Mouse (Mus musculus) NIH3T3 (cell line): ENCODE data around the gene Wfdc21.
A peak's percentile ranks its signal among the peaks of the same experiment; 100 is the strongest.

Experiments
- DNase-seq: peaks from one replicate; pipeline ENCODE4 v3.0.0-alpha.2; 2012; ENCODE audit warnings: low read depth

Wfdc21 gene

DNA sequence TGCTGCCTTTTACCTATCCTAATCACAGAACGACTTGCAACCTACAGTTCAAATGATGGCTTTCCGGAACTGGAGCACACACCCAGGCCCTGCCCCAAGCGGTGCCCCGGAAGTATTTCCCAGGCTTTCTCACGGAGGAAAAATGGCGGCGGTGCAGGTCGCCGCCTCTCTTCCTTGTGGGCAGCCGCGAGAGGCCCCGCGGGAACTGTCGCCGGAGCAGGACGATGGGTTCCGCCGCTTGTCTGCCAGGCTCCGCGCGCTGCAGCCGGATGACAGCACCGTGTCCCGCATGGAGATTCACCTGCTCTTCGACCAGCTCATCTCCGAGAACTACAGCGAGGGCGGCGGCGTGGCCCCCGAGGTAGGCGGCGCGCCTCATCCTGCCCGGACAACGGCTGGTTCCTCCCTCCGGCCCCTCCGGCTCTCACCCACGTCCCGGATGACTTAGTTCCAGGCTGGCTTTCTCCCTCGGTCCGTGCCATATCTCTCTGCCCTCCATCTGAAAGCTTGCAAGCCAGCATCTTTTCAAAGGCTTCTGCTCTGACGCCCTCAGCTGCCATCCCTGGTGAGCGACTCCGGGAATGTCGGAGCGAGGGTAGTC is 6.9 kb downstream of the Wfdc21 start, which contains the start of gene Heatr6:
Gene Heatr6, plus strand, starts transcription at position 116 of the 601 bp plus-strand sequence.
- peak; percentile 96 for DNase-seq

DNA sequence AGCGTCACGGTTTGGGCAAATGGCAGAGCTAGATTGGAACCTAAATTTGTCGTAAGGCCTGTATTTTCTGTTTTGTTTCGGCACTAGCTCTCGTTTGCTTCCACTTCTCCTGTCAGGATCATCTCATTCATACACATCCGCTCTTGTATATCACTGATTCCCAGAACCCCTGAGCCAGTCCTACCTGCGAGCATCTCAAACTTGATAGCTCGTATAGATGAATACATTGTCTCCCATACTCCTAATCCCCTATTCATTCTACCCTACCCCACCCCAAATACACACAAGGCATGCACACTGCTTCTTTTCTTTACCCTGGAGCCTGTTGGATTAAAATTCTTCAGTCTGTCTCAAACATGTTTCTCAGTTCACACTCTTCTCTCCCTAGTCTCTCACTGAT is 7.5 kb downstream of the Wfdc21 start:
- DNase-seq: no peak

DNA sequence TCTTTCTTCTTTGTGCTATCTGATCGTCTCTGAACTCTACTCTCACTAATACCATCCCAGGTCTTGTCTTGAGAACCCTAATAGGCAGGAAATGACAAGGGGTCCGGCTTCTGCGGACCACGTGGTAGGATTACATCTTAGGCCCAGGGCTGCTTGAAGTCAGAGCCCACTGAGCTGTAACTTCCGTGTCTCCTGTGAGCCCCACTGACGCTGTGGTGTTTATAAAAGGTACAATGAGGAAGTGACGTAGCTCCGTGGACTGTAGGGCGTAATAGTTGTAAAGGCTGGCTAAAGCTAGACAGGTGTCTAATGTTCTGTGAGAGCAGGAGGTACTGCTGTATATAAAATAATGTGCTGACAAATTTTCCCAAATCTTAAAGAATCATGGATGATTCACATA is 20.6 kb downstream of the Wfdc21 start:
- no peak for DNase-seq

DNA sequence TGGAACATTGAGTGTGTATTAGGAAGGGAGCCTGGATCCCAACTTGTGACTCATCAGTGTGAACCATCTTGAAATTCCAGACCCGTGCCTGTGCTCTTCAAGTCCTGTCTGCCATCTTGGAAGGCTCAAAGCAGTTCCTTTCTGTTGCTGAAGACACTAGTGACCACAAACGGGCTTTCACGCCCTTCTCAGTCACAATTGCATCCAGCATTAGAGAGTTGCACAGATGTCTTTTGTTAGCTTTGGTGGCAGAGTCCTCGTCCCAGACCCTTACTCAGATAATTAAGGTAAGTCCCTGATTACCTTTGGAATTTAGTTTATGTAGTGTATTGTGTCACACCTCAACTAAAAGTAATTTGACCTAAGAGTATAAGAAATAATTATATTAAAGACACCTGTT is 22.2 kb downstream of the Wfdc21 start:
- DNase-seq: no peak

DNA sequence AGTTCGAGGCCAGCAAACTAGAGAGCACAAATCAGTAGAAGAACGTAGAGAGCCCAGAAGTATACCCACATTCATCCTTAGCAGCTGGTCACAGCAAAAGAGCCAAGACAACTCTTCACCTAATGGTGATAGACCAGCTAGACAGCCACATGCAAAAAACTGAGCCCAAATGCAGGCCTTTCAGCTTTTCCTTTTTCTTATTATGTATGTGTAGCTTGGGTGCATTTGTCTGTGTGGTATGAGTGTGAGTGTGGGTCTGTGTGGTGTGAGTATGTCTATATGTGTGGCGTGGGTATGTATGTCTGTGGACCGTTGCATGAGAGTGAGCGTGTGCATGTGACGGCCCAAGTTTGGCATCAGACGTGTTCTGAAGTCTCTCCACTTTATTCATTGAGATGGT is 24.3 kb downstream of the Wfdc21 start:
- DNase-seq: no peak

DNA sequence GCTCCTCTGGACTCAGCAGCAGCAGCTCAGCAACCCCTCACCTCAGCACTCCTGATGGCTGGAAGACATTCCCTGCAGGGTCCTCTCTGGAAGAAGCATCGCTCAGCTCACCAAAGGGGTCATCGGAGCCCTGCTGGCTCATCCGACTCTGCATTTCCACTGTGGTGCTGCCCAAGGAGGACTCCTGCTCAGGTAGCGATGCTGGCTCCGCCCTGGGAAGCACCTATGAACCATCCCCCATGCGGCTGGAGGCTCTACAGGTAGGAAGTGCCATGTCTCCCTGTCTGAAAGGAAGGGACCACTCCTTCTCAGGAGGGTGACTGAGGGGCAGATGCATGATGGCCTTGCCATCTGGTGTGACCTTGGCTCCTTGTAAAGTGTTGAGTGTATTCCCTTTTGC is 25.6 kb downstream of the Wfdc21 start:
- no peak for DNase-seq

DNA sequence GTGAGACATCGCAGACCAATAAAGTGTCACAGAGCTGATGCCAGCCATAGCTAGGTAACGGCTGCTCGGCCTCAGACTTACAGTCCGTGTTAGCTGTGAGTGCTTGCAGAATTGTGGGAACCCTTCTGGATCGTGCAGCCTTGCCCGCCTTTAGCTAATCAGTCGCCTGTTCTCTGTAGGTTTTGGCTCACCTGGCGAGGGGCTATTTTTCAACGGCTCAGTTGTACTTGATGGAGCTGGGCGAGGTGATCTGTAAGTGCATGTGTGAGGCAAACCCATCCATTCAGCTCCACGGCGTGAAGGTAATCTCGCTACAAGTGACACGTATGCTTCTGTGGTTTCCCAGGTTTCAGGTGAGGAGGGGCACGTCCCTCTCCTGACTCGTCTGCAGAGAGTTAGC is 27.0 kb downstream of the Wfdc21 start:
- no peak for DNase-seq

DNA sequence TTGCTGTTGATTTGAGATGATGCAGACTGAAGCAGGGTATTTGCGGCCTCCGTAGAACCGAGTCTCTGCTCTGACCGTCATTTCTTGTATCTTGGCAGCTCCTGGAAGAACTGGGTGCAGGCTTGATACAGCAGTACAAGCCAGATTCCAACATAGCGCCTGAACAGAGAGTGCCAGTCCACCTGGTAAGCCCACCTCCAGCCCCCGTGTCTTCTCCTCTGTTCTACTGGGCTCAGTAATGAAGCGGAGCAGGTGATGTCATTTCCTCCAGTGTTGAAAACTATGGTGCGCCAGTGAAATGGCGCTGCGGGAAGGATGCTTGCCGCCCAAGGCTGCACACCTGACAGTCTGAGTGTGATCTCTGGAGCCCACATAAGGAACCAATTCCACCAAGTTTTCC is 27.6 kb downstream of the Wfdc21 start:
- DNase-seq: no peak

DNA sequence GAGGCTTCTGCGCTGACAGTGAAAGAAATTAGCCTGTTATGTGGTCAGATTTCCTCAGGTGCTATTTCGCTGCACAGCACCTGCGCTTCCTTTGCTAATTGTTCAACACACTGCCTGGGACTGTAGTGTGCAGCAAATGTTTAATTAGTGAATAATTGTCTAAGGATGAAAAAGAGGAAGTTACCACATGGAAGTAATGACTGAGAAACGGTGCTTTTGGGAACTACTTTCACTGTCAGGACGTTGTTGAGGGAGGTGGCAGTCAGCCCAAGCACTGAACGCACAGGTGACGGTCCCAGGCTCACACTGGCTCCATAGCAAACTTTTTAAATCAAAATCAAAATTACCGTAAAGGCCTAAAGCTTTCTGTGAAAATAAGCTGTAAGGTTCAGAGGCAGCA is 30.1 kb downstream of the Wfdc21 start:
- no peak for DNase-seq

DNA sequence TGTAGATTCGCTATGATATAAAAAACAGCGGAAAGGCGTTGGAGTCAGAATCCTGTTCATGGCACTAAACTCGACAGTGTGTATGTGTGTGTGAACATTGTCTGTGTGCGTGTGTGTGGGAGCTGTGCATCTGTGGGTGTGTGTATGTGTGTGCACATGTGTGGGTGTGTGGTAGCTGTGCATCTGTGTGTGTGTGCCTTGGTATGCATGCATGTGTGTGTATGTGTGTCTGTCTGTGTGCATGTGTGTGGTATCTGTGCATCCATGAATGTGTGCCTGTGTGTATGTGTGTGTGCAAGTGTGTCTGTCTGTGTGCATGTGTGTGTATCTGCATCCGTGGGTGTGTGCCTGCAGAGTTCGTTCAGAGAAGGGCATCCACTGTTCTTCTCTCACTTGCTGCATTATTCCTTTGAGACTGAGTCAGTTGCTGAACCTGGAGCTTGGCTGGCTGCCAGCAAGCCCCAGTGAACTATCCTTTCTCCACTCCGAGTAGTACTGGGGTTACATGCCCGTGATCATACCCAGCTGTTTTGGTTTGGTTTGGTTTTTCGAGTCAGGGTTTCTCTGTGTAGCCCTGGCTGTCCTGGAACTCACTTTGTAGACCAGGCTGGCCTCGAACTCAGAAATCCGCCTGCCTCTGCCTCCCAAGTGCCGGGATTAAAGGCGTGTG is 37.3 kb downstream of the Wfdc21 start:
- DNase-seq: peak; percentile 80

DNA sequence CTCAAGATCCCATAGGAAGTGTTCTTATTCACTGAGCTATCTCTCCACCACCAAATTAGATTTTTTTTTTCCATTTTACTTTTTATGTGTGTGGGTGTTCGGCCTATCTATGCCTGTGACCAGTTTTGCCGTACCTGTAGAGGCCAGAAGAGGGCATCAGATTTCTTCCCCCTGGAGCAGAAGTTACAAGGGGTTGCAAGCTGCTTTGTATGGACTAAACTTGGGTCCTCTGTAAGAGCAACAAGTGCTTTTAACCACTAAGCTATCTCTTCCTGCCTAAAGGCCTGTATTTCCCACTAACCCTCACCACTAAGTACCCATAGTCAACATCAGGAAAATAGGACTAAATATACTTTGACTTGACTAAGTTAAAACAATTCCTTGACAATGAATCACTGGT is 37.9 kb downstream of the Wfdc21 start:
- peak; percentile 33 for DNase-seq

DNA sequence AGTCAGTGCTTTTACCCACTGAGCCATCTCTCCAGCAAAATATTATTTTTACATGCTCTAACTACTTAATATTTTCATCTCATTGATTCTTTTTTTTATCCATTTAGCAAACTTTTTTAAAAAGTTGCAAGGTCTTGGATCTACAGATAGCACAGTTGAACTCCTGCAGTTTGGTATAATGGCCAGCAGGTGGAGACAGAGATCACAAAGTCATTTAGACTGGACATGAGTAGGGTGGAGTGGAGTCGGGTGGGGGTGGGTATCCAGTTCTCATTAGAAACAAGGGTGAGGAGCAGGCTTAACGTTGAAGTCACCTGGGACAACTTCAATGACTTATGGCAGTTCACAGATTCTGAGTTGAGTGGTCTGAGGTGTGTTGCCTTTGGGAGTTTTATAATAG is 38.6 kb downstream of the Wfdc21 start:
- peak; percentile 91 for DNase-seq

DNA sequence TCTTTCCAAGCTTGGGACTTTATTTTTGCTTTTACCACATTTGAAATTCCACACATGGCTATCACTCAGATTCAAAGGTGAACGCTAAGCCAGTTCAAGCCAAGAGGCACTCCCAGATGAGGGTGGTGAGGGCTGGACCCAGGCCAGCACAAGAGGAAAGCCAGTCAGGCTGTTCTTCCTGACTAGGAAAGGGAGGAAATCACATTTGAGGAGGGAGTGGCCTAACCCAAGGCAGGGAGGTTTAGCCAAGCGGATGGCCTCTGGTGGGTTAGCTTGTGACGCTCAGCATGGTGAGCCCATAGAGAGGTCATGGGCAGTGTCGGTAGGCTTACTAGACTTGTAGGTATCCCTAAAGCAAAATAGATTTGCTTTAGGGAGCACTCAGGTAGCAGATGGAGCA is 40.1 kb downstream of the Wfdc21 start:
- no peak for DNase-seq

DNA sequence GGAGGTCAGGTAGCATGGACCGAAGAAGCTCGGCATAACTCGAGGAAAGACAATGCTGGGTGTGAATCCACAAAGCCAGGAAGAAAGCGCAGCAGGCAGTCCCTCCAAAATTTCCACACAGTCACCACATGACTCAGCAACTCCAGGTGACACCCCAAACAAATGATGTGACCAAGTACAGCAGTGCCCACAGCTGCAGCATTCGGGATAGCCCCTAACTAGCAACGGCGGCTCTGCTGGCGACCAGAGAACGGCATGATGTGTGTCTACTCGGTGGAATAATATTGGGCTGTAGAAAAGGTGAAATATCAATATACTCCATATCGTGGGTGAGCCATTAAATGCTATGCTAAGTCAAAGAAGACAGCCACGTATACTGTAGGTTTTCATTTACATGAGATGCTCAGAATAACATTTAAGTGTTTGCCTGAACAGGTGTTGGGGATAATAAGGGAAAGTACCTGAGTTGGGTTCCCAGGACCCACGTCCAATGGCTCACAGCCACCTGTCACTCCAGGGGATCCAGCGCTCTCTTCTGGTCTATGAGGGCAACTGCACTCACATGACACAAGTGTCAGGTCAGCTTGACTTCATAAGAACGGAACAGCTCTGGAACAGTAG is 40.8 kb downstream of the Wfdc21 start:
- no peak for DNase-seq

DNA sequence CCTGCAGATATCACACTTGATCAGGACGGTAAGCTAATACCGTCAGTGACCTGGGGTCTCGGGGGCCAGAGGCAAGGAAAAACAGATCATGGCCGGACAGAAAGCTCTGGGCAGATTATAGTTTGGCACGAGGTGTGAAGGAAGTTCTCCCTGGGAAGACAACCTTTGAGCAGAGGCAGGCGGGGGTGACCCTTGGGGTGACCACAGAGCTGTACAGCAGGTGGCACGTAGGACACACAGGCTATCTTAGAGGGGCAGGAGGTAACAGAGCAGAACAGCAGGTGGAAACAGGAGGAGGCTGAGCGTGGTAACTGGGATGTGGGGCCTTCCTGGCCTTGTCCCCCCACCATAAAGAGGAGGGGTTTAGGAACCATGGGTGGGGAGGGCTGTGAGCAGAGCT is 41.6 kb downstream of the Wfdc21 start:
- DNase-seq: no peak

DNA sequence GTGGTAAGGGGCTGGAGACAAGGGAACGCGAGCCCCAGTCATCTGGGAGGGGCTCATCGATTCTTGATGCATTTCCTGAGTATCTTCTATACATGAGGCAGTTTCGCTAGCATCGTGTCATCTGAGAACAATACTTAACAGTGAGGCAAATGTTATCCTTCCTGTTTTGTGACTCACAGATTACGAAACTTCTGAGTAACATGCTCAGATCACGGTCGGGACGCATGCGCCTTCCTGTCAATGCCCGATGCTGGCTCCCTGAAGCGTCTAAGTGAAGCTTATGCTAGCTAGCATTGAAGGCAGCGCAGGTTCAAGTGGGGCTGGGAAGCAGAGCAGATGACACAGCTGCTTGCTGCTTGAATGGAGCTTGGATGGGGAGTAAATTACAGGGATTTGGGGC is 42.5 kb downstream of the Wfdc21 start:
- DNase-seq: peak; percentile 95

DNA sequence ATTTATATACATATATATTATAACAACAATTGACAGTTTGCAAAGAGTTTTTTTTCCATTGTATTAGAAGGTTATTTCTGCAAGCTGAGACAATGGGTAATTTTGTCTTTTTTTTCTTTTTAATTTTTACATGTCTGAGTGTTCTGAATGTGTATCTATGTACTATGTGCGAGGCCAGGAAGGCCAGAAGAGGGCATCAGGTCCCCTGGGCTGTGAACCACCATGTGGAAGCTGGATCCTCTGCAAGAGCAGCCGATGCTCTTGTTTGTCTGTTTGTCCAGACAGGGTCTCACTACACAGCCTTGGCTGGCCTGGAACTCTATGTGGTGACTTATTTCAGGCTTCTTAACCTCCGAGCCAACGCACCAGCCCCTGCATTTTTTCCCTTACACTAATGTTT is 44.4 kb downstream of the Wfdc21 start:
- DNase-seq: no peak

DNA sequence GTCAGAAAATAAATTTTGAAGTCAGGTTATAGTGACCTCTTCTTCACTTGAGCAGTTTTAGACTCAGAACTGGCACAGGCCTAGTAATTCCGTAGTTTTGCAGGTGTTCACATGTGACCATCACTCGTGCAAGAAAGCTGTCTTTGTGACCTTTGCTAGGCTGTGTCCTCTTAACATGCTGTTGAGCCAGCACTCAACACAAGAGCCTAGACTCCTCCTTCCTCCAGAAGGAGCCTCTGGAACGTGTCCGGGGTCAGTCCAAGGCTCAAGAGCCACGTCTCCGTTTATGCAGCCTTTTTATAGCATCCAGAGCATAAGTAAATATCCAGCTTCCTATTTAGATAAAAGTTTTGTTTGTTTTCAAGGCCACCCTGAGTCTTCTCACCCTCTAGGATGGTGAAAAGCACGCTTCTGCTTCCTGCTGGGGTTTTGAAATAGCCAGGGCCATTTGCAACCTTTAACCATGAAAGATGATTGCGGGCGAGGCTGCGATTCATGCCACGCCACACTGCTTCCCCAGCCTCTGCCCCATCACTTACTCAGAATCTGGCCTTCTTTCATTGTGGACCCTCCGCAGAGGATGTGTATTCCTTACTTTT is 45.7 kb downstream of the Wfdc21 start:
- no peak for DNase-seq

DNA sequence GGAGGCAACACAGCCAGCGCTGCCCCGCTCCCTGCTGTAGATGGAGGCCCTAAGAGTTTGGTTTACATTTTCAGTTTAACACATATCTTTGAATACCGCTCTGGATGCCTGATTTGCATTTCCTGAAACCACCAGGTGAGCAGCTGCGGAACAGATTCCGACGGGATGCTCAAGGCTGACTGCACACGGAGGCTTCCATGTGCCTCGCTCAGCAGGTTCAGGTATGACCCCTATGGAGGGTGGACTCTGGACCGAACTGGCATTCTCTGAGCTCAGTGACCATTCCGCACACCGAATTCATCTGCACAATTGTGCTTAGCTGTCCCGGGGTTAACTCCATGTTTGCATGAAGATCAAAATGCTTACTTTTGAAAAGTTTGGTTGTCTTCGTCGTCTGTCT is 46.5 kb downstream of the Wfdc21 start:
- DNase-seq: no peak

DNA sequence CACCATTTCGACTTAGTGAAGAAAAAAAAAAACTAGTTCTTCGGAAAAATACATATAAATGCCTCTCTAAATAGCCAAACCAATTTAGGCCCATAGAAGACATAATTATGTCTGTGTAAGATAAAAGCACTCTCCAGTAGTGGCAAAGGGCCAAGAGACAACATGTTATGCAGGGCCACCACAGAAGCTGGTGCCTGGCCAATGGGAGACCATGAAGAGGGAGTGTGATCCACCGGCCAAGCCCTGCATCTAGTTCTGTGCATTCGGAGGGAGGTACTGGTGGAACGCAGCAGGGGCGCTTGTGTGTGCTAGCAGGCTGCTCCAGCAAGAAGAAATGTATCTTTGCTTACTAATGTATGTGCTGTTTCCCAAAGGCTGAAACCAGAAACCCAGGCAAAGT is 49.4 kb downstream of the Wfdc21 start:
- DNase-seq: no peak

DNA sequence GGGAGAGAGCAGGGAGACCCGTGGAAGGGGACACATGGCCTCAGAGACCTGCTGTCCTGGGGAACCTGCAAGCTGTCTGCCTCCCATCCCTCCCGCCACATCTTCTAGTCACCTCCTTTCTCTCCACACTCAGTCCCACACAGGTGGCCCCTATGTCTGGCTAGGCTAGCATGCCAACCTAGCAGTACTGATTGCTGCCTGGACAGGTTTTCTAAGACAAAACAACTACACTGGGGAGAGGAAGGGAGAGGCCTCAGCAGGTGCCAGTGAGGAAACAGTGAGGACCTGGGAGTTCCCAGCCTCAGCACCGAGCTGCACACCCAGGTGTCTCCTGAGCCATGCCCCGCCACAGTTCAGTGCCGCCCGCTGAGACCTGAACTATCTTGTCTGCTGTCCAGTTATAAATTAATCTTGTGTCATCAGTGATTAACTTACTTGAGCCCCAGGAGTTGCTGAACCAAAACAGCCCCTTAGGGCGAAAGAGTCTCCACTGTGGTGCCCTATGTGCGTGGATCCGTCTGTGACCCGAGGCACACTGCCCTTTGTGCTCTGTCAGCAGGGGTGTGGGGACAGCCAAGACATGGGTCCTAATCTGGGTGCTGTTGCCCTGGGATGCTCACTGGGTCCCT is 50.4 kb downstream of the Wfdc21 start:
- no peak for DNase-seq

DNA sequence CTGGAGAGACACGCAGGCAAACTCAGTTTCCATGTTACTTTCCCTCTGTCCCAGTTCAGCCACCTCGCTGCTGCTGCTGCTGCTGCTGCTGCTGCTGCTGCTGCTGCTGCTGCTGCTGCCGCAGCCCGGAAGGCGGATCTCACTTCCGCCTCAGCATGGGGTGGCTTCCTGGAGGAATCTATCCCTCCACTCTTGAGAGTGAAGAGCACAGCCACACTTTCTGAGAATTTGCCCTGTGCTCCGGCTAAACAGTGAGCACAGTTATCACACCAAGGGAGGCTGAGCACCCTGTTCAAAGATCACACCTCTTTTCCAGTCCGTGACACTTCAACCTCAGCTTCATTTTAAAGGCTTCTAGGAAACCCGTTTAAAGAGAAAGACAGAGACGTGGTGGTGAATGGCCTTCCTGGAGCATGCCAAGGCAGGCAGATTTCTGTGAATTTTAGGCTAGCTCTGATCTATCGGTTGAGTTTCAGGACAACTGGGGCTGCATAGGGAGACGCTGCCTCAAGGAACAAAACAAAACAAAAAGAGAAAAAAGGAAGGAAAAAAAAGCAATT is 53.2 kb downstream of the Wfdc21 start:
- no peak for DNase-seq

DNA sequence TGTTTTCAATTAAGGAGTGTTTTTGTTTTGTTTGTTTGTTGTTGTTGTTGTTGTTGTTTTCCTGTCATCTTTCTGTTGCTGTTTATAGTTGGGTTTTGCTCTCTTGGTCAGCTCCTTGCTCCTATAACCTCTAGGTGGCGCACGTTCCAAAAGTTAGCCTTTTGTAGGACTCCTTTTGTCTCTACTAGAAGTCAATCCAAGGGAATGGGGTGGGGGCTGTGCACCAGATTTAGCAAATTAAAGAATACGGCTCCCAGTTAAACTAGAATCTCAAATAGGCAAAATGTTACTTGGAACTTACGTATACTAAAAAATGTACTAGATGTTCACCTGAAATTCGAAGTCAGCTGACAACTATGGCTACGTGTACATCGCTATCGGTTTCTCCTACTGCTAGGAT is 55.4 kb downstream of the Wfdc21 start:
- peak; percentile 80 for DNase-seq
